Mouse (Mus musculus): Measurements from ENCODE around the gene Tmsb15a. TPM values are rescaled to one million over a fixed set of nuclear protein-coding genes. Genes with fewer than 3 reads are reported as not detected.

Tmsb15a gene
- polyA plus RNA-seq, 1 experiment = not detected

- peaks cover 21% of the 10 kb centered on the region for H3K79me2 ChIP-seq (ENCODE audit: control insufficient read depth, insufficient read depth)
- peaks cover 7% of the 10 kb centered on the region for H3K36me3 ChIP-seq (ENCODE audit: control insufficient read depth, insufficient read depth)
- peak overlapping the region; percentile 49 for H3K4me3 ChIP-seq (ENCODE audit: insufficient read depth, poor library complexity, severe bottlenecking)
- peak overlapping the region; percentile 75 for H3ac ChIP-seq (ENCODE audit: control insufficient read depth, insufficient read length, low read depth)
- H3K27me3 ChIP-seq (ENCODE audit: control insufficient read depth, insufficient read depth, insufficient read length) = no peaks in the 10 kb centered on the region
- TF ChIP-seq MAX (IDR thresholded peaks at IDR 0.05) (no peak), USF1 (IDR thresholded peaks at IDR 0.05; ENCODE audit: low read depth) (no peak), CTCF (IDR thresholded peaks at IDR 0.05; ENCODE audit: control insufficient read depth, insufficient read depth, insufficient read length) (no peak), FOSL1 (IDR thresholded peaks at IDR 0.05; ENCODE audit: insufficient read depth, low read length, poor library complexity, severe bottlenecking) (no peak), CEBPB (IDR thresholded peaks at IDR 0.05; ENCODE audit: low read depth) (no peak), MYOD1 (IDR thresholded peaks at IDR 0.05; ENCODE audit: control insufficient read depth, insufficient read length, low read depth) (no peak), MYOG (IDR thresholded peaks at IDR 0.05; ENCODE audit: control insufficient read depth, extremely low read depth, insufficient read length) (no peak)
- H3K79me3 ChIP-seq (ENCODE audit: low read depth) = peaks cover 6% of the 10 kb centered on the region
Observed at GRCm38 (mm10) chrX:135743056-135743355, 17.9 kb upstream of the Tmsb15a start.

GRCm38 (mm10) chrX:135742304-135743055 is 17.4 kb upstream of the Tmsb15a start, which contains the start of the genes Armcx5 and Gprasp1:
Gene Armcx5, plus strand, starts transcription at chrX:135742733.
Gene Gprasp1, plus strand, starts transcription at chrX:135742733.
- Histone ChIP-seq H3K79me3 (ENCODE audit: low read depth) (peaks cover 6% of the 10 kb centered on the region), H3K27me3 (ENCODE audit: control insufficient read depth, insufficient read depth, insufficient read length) (no peaks in the 10 kb centered on the region), H3ac (ENCODE audit: control insufficient read depth, insufficient read length, low read depth) (peak within 1 kb of the TSS; percentile 75), H3K4me3 (ENCODE audit: insufficient read depth, poor library complexity, severe bottlenecking) (peak within 1 kb of the TSS; percentile 49), H3K79me2 (ENCODE audit: control insufficient read depth, insufficient read depth) (peaks cover 21% of the 10 kb centered on the region), H3K36me3 (ENCODE audit: control insufficient read depth, insufficient read depth) (peaks cover 7% of the 10 kb centered on the region)
- no peak for TF ChIP-seq CEBPB (IDR thresholded peaks at IDR 0.05; ENCODE audit: low read depth)
- no peak for TF ChIP-seq MYOG (IDR thresholded peaks at IDR 0.05; ENCODE audit: control insufficient read depth, extremely low read depth, insufficient read length)
- no peak for TF ChIP-seq FOSL1 (IDR thresholded peaks at IDR 0.05; ENCODE audit: insufficient read depth, low read length, poor library complexity, severe bottlenecking)
- no peak for TF ChIP-seq MAX (IDR thresholded peaks at IDR 0.05)
- TF ChIP-seq MYOD1 (IDR thresholded peaks at IDR 0.05; ENCODE audit: control insufficient read depth, insufficient read length, low read depth) = no peak
- no peak for TF ChIP-seq CTCF (IDR thresholded peaks at IDR 0.05; ENCODE audit: control insufficient read depth, insufficient read depth, insufficient read length)
- TF ChIP-seq USF1 (IDR thresholded peaks at IDR 0.05; ENCODE audit: low read depth) = no peak

DNA sequence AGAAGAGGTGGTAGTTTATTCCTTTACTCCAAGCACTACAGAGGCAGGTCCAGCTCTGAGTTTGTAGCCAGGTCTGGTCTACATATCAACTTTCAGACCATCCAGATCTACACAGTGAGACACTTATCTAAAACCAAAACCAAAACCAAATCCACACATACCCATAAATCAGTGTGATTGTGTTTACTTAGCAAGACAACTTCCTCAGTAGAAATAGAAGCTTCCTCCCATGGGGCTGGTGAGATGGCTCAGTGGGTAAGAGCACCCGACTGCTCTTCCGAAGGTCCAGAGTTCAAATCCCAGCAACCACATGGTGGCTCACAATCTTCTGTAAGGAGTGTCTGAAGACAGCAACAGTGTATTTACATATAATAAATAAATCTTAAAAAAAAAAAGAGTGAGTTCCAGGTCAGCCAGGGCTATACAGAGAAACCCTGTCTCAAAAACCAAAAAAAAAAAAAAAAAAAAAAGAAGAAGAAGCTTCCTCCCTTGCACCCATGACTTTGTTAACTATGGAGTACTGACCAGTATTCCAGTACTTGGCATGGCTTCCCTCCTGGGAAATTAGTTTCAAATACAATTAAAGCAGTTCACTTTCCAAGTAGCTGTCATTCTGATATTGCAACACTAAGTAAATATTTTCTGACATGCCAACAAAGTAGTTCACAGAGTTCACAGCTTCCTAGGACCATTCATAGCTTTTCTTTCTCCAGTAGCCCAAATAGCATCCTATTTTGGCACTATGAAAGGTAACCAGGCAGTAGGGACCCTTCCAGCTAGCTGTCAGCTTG is 13.9 kb upstream of the Tmsb15a start:
- Histone ChIP-seq H3K27me3 (ENCODE audit: control insufficient read depth, insufficient read depth, insufficient read length) (no peaks in the 10 kb centered on the region), H3K4me3 (ENCODE audit: insufficient read depth, poor library complexity, severe bottlenecking) (no peak overlapping the region), H3K36me3 (ENCODE audit: control insufficient read depth, insufficient read depth) (no peaks in the 10 kb centered on the region), H3K79me3 (ENCODE audit: low read depth) (peaks cover 6% of the 10 kb centered on the region), H3ac (ENCODE audit: control insufficient read depth, insufficient read length, low read depth) (no peak overlapping the region), H3K79me2 (ENCODE audit: control insufficient read depth, insufficient read depth) (peaks cover 15% of the 10 kb centered on the region)
- no peak for TF ChIP-seq CTCF (IDR thresholded peaks at IDR 0.05; ENCODE audit: control insufficient read depth, insufficient read depth, insufficient read length)
- no peak for TF ChIP-seq MYOG (IDR thresholded peaks at IDR 0.05; ENCODE audit: control insufficient read depth, extremely low read depth, insufficient read length)

DNA sequence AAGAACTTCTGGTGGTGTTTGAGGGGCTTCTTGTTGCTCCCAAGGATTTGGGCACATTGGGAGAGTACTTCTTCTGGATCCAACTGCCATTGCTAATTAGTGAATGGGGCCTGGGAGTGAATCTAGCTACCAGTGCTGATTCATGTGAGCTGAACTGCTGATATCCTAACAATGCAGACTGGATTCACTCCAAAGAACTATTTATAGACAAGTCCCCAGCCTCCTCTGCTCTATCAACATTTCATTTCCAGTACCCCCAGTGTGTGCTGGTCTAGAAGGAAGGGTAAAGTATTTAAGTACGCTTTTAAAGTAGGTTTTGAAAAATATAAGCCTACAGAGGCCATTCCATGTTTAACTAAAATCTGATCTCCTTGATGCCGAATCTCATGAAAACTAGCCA is 12.2 kb downstream of the Tmsb15a start:
- no peak for TF ChIP-seq FOSL1 (IDR thresholded peaks at IDR 0.05; ENCODE audit: insufficient read depth, low read length, poor library complexity, severe bottlenecking)
- no peak for TF ChIP-seq USF1 (IDR thresholded peaks at IDR 0.05; ENCODE audit: low read depth)
- no peak for TF ChIP-seq MYOG (IDR thresholded peaks at IDR 0.05; ENCODE audit: control insufficient read depth, extremely low read depth, insufficient read length)
- no peak for TF ChIP-seq MYOD1 (IDR thresholded peaks at IDR 0.05; ENCODE audit: control insufficient read depth, insufficient read length, low read depth)
- no peak for TF ChIP-seq MAX (IDR thresholded peaks at IDR 0.05)
- TF ChIP-seq CTCF (IDR thresholded peaks at IDR 0.05; ENCODE audit: control insufficient read depth, insufficient read depth, insufficient read length) = no peak
- TF ChIP-seq CEBPB (IDR thresholded peaks at IDR 0.05; ENCODE audit: low read depth) = no peak
- H3ac ChIP-seq (ENCODE audit: control insufficient read depth, insufficient read length, low read depth) = no peak overlapping the region
- H3K4me3 ChIP-seq (ENCODE audit: insufficient read depth, poor library complexity, severe bottlenecking) = no peak overlapping the region
- no peaks in the 10 kb centered on the region for H3K27me3 ChIP-seq (ENCODE audit: control insufficient read depth, insufficient read depth, insufficient read length)
- H3K79me3 ChIP-seq (ENCODE audit: low read depth) = no peaks in the 10 kb centered on the region
- no peaks in the 10 kb centered on the region for H3K36me3 ChIP-seq (ENCODE audit: control insufficient read depth, insufficient read depth)
- no peaks in the 10 kb centered on the region for H3K79me2 ChIP-seq (ENCODE audit: control insufficient read depth, insufficient read depth)

DNA sequence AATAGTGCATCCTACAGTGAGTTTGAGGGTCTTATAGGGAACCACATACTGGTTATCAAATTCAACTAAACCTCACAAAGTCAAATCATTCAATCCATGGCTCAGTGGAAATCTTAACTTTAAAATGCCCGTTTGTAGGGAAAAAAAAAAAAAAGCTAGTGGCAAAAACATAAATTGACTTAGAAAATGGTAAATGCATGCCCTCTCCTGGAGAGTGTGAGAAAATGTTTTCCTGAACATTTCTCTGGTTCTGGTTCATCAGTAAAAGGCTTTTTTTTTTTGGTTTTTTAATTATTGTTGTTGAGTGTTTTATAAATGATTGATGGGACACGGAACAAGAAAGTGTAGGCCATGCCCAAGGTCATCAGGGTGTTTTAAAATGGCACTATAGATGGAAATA is 20.7 kb downstream of the Tmsb15a start:
- Histone ChIP-seq H3K79me2 (ENCODE audit: control insufficient read depth, insufficient read depth) (no peaks in the 10 kb centered on the region), H3K79me3 (ENCODE audit: low read depth) (no peaks in the 10 kb centered on the region), H3K36me3 (ENCODE audit: control insufficient read depth, insufficient read depth) (no peaks in the 10 kb centered on the region), H3K4me3 (ENCODE audit: insufficient read depth, poor library complexity, severe bottlenecking) (no peak overlapping the region), H3K27me3 (ENCODE audit: control insufficient read depth, insufficient read depth, insufficient read length) (no peaks in the 10 kb centered on the region), H3ac (ENCODE audit: control insufficient read depth, insufficient read length, low read depth) (no peak overlapping the region)
- no peak for TF ChIP-seq CTCF (IDR thresholded peaks at IDR 0.05; ENCODE audit: control insufficient read depth, insufficient read depth, insufficient read length)
- TF ChIP-seq MYOG (IDR thresholded peaks at IDR 0.05; ENCODE audit: control insufficient read depth, extremely low read depth, insufficient read length) = no peak
- TF ChIP-seq FOSL1 (IDR thresholded peaks at IDR 0.05; ENCODE audit: insufficient read depth, low read length, poor library complexity, severe bottlenecking) = no peak
- TF ChIP-seq MAX (IDR thresholded peaks at IDR 0.05) = no peak
- TF ChIP-seq CEBPB (IDR thresholded peaks at IDR 0.05; ENCODE audit: low read depth) = no peak
- TF ChIP-seq USF1 (IDR thresholded peaks at IDR 0.05; ENCODE audit: low read depth) = no peak
- TF ChIP-seq MYOD1 (IDR thresholded peaks at IDR 0.05; ENCODE audit: control insufficient read depth, insufficient read length, low read depth) = no peak
